Mouse (Mus musculus): Measurements from ENCODE around the gene Copz1. TPM values are rescaled to one million over a fixed set of nuclear protein-coding genes. Genes with fewer than 3 reads are reported as not detected.

Copz1 gene
- polyA plus RNA-seq, 2 experiments, result 118 to 205 TPM

DNA sequence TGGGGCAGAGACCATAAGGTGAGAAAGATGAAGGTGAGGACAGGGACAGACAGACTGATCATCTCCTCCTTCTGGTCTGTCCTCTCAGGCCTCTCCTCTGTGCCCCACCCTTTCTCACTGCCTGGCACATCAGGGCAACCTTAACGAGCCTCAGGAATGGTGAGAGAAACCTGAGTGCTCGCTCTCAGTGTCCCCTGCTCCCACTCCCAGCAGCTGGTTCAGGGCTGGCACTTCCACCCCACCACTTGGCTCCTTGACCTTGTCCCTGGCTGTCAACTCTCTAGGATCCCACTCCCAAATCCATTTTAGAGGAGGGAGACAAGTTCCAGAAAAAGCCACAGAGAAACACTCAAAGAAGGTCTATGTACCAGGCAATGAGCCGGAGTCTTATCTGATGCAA is 62.5 kb downstream of the Copz1 start:
- ATAC-seq (ENCODE audit: insufficient read depth) (no peak), DNase-seq (ENCODE audit: low read depth in 3 of 3, low spot score in 3 of 3) (no peak)
- no peak overlapping the region for H3K4me2 ChIP-seq (ENCODE audit: low read depth)
- no peak overlapping the region for H3K4me3 ChIP-seq (ENCODE audit: insufficient read depth in 1 of 2, low read depth in 2 of 2, low read length in 2 of 2)
- no peaks in the 10 kb centered on the region; the same call in 1 of the 2 replicates for H3K27me3 ChIP-seq (ENCODE audit: control insufficient read depth, insufficient read depth, low read length)
- H3K9me3 ChIP-seq (ENCODE audit: control insufficient read depth, low read length), result no peaks in the 10 kb centered on the region
- H3K36me3 ChIP-seq (replicated peaks; ENCODE audit: control insufficient read depth, insufficient read depth, low read depth), result no peaks in the 10 kb centered on the region
- no peak overlapping the region for H3K27ac ChIP-seq
- H3K4me1 ChIP-seq (replicated peaks; ENCODE audit: control insufficient read depth in 2 of 2, insufficient read depth in 2 of 2, low read length in 1 of 2), result peaks cover 3 to 29% of the 10 kb centered on the region in 2 experiments
- no peak for TF ChIP-seq EP300 (IDR thresholded peaks at IDR 0.05; ENCODE audit: low read depth)
- TF ChIP-seq CTCF (IDR thresholded peaks at IDR 0.05; ENCODE audit: low read depth), result no peak
- no peak overlapping the region for H3K9ac ChIP-seq (replicated peaks)
- WGBS (ENCODE audit: insufficient replicate concordance), result 48% methylated on average over 3 of the region's 3 CpGs

DNA sequence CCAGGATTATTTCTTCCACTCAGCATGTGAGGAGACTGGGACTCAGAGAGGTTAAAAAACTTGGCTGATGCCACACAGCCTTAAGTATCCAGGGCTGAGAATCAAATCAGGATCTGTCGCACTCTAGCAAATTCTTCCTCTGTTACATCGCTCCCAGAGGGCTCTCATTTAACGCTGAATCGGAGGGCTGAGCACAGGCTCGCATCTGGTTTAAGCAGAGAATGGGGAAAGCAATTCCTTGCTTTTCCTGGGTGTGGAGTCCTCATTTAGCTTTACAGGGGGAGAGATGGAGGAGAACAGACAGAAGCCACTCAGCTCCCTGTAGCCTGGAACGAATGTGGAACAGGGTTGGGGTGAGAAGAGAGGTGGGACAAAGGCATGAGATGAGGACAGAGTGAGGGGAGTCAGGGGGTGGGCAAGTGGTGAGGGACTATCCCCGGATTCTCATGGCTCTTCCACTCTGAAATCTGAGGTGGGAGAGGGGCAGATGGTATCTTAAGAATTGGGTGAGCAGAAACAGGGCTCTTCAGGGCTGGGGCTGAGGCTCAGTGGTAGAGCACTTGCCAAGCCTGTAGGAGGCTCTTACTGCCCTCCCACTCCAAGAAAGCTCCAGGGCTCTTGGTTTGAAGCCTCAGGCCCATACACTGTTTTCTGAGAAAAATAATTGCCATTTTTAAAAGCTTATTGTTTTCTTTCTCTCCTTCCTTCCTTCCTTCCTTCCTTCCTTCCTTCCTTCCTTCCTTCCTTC is 63.1 kb downstream of the Copz1 start:
- no peaks in the 10 kb centered on the region for H3K36me3 ChIP-seq (replicated peaks; ENCODE audit: control insufficient read depth, insufficient read depth, low read depth)
- 63% methylated on average over 7 of the region's 7 CpGs for WGBS (ENCODE audit: insufficient replicate concordance)
- H3K4me3 ChIP-seq (ENCODE audit: insufficient read depth in 1 of 2, low read depth in 2 of 2, low read length in 2 of 2), result no peak overlapping the region
- no peak overlapping the region for H3K9ac ChIP-seq (replicated peaks)
- no peaks in the 10 kb centered on the region; the same call in 1 of the 2 replicates for H3K27me3 ChIP-seq (ENCODE audit: control insufficient read depth, insufficient read depth, low read length)
- no peak overlapping the region for H3K27ac ChIP-seq
- no peak for ATAC-seq (ENCODE audit: insufficient read depth)
- TF ChIP-seq EP300 (IDR thresholded peaks at IDR 0.05; ENCODE audit: low read depth), result no peak
- no peak overlapping the region for H3K4me2 ChIP-seq (ENCODE audit: low read depth)
- DNase-seq (ENCODE audit: low read depth in 3 of 3, low spot score in 3 of 3), result no peak
- no peaks in the 10 kb centered on the region for H3K9me3 ChIP-seq (ENCODE audit: control insufficient read depth, low read length)
- peaks cover 3 to 35% of the 10 kb centered on the region in 2 experiments for H3K4me1 ChIP-seq (replicated peaks; ENCODE audit: control insufficient read depth in 2 of 2, insufficient read depth in 2 of 2, low read length in 1 of 2)

DNA sequence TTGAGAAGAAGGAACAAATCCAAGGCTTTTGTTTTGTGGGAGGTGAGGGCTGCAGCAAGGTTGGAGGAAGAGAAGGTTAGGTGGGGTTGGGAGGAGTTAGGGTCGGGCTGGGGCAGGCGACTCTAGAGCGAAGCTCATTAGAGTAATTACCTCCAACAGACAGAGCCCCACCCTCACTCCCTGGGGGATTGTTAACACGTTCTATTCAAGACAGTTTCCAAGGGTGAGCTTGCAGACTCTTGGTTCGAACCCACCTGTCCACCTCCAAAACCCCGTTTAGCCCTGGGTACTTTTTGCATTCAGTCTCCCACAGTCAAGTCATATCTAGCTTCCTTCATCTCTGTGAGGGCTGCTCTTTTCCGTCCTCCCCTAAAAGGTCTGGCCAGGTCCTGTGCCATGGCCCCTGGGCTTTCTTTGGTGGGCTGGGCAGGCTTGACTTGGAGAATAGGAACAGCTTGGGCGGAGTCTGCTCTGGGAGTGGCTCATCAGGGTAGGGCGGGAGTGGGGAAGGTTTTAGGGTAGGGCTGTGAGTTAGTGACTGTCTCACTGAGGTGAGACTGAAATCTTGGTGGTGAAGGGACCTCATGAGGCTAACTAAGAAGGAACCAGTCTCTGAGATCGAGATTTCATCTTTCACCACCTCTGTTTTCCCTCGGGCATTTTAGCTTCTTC is 64.6 kb downstream of the Copz1 start:
- ATAC-seq (ENCODE audit: insufficient read depth) (no peak), DNase-seq (ENCODE audit: low read depth in 3 of 3, low spot score in 3 of 3) (no peak)
- no peak for TF ChIP-seq CTCF (IDR thresholded peaks at IDR 0.05; ENCODE audit: low read depth)
- Histone ChIP-seq H3K4me3 (ENCODE audit: insufficient read depth in 1 of 2, low read depth in 2 of 2, low read length in 2 of 2) (no peak overlapping the region), H3K9me3 (ENCODE audit: control insufficient read depth, low read length) (no peaks in the 10 kb centered on the region), H3K4me2 (ENCODE audit: low read depth) (no peak overlapping the region), H3K9ac (replicated peaks) (no peak overlapping the region), H3K36me3 (replicated peaks; ENCODE audit: control insufficient read depth, insufficient read depth, low read depth) (no peaks in the 10 kb centered on the region), H3K4me1 (replicated peaks; ENCODE audit: control insufficient read depth in 2 of 2, insufficient read depth in 2 of 2, low read length in 1 of 2) (peaks cover 3 to 37% of the 10 kb centered on the region in 2 experiments), H3K27ac (no peak overlapping the region), H3K27me3 (ENCODE audit: control insufficient read depth, insufficient read depth, low read length) (no peaks in the 10 kb centered on the region; the same call in 1 of the 2 replicates)
- 26% methylated on average over 11 of the region's 11 CpGs for WGBS (ENCODE audit: insufficient replicate concordance)

DNA sequence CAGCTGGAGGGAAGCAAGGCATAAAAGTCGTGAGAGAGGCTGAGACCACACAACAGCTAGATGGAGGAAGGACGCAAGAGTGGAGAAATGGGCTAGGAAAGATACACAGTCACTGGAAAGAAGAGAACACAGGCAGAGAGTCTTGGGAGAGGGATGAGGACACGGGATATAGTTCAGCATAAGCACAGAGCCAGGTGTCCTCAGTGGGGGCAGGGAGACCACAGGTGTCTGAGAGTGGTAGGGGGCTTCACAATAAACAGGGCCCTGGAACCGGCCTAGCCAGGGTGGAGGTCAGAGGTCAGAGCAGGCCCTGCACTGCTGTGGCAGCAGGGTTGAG is 66.3 kb downstream of the Copz1 start:
- DNase-seq (ENCODE audit: low read depth in 3 of 3, low spot score in 3 of 3) (no peak), ATAC-seq (ENCODE audit: insufficient read depth) (no peak)
- no peak overlapping the region for H3K27ac ChIP-seq
- WGBS (ENCODE audit: insufficient replicate concordance), result 20% methylated on average over 4 of the region's 4 CpGs
- TF ChIP-seq EP300 (IDR thresholded peaks at IDR 0.05; ENCODE audit: low read depth) (no peak), CTCF (IDR thresholded peaks at IDR 0.05; ENCODE audit: low read depth) (no peak)
- H3K4me3 ChIP-seq (ENCODE audit: insufficient read depth in 1 of 2, low read depth in 2 of 2, low read length in 2 of 2), result peak overlapping the region in 1 of 2 experiments; percentile 75; a peak in 2 of 4 replicates
- H3K4me2 ChIP-seq (ENCODE audit: low read depth), result peak overlapping the region; percentile 94
- H3K9ac ChIP-seq (replicated peaks), result no peak overlapping the region
- peaks cover 3 to 35% of the 10 kb centered on the region in 2 experiments for H3K4me1 ChIP-seq (replicated peaks; ENCODE audit: control insufficient read depth in 2 of 2, insufficient read depth in 2 of 2, low read length in 1 of 2)
- no peaks in the 10 kb centered on the region for H3K9me3 ChIP-seq (ENCODE audit: control insufficient read depth, low read length)
- no peaks in the 10 kb centered on the region for H3K36me3 ChIP-seq (replicated peaks; ENCODE audit: control insufficient read depth, insufficient read depth, low read depth)
- H3K27me3 ChIP-seq (ENCODE audit: control insufficient read depth, insufficient read depth, low read length), result no peaks in the 10 kb centered on the region; the same call in 1 of the 2 replicates

DNA sequence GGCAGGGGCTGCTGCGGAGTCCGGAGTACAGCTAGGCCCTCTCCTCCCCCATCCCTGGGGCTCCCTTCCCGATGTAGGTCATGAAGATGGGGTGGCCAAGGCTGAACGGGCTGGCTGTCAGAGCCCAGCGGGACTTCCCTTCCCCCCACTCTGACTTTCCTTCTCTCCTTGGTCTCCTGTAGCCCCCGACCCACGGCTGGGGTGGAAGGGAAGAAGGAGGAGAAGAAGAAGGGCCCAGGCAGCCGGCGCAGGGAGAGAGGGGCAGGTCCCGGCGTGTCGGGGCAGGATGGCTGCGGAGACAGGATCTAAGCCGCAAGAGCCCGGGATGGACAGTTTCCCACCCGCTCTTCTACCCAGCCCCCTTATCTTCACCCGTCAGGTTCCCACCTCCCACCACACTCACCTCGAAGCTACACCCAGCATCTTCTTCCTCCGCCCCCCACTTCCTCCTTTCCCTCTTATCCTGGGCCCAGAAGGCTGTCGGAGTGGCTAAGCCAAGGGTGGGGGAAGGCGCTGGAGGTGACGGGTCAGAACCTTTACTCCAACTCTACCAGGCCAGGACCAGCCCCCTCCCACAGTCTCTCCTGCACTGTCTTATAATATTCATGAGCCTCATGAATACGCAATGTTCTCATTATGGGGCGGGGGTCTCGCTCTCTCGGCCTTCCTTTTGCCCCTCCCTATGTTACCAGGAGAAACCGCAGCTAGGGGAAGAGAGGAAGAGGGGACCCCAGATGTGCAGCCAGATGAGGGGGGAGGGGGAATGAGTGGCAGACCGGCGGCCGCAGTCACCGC is 66.8 kb downstream of the Copz1 start:
- WGBS (ENCODE audit: insufficient replicate concordance), result under 1% methylated on average over 30 of the region's 31 CpGs
- TF ChIP-seq EP300 (IDR thresholded peaks at IDR 0.05; ENCODE audit: low read depth) (no peak), CTCF (IDR thresholded peaks at IDR 0.05; ENCODE audit: low read depth) (no peak)
- ATAC-seq (ENCODE audit: insufficient read depth), result peak; percentile 71

More for the DNA sequence above, 66.8 kb downstream of the Copz1 start:
- no peaks in the 10 kb centered on the region; the same call in 1 of the 2 replicates for H3K27me3 ChIP-seq (ENCODE audit: control insufficient read depth, insufficient read depth, low read length)
- DNase-seq (ENCODE audit: low read depth in 3 of 3, low spot score in 3 of 3), result peak in 1 of 3 experiments; percentile 32
- peaks cover 3 to 35% of the 10 kb centered on the region in 2 experiments for H3K4me1 ChIP-seq (replicated peaks; ENCODE audit: control insufficient read depth in 2 of 2, insufficient read depth in 2 of 2, low read length in 1 of 2)
- no peak overlapping the region for H3K27ac ChIP-seq
- peak overlapping the region; percentile 94 for H3K4me2 ChIP-seq (ENCODE audit: low read depth)
- H3K9me3 ChIP-seq (ENCODE audit: control insufficient read depth, low read length), result no peaks in the 10 kb centered on the region
- peak overlapping the region; percentile 62 to 75 for H3K4me3 ChIP-seq (ENCODE audit: insufficient read depth in 1 of 2, low read depth in 2 of 2, low read length in 2 of 2)
- no peaks in the 10 kb centered on the region for H3K36me3 ChIP-seq (replicated peaks; ENCODE audit: control insufficient read depth, insufficient read depth, low read depth)
- peak overlapping the region; percentile 36 for H3K9ac ChIP-seq (replicated peaks)
